Mouse (Mus musculus): ENCODE measurements around the gene Il15. TPM values are rescaled to one million over a fixed set of nuclear protein-coding genes. Genes with fewer than 3 reads are reported as not detected.

The Il15 gene
- total RNA-seq (2023) = 10 to 100 TPM; 35.4 to 37.8 TPM

GRCm38 (mm10) chr8:82402686-82403330 lies at the start of gene Il15:
Gene Il15 (minus strand): TSS chr8:82403222.

Measured in neutrophil, adult 83 days (primary cell).